Mouse (Mus musculus) embryo, embryonic 11.5 days (tissue): ENCODE results near the gene Kcnj11.

Experiments
- DNase-seq: peaks from one replicate; pipeline ENCODE4 v3.0.0-alpha.2; 2012; ENCODE audit warnings: low read depth, low spot score

The Kcnj11 gene

DNA sequence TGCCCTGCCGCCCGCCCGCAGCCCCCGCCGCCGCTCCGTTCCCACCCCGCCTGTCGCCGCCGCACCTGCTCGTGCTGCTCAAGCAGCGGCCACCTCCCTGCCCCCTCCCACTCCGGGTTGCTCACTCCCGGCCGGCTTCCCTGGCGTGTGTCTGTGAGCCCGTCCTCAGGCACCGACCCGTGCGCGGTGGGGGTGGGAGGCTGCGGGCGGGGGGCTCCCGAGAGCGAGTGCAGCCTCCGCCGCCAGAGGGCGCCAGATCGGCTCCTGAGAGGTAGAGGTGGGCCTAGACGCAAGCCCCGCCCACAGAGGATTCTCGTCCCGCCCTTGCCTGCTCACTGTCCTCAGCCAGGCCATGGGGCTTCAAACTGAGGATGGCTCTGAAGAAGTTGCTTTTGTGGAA, at the start of gene Kcnj11:
TSS of gene Kcnj11 (minus strand) at position 202 of the 400 bp plus-strand sequence.
- DNase-seq: peak; percentile 75

DNA sequence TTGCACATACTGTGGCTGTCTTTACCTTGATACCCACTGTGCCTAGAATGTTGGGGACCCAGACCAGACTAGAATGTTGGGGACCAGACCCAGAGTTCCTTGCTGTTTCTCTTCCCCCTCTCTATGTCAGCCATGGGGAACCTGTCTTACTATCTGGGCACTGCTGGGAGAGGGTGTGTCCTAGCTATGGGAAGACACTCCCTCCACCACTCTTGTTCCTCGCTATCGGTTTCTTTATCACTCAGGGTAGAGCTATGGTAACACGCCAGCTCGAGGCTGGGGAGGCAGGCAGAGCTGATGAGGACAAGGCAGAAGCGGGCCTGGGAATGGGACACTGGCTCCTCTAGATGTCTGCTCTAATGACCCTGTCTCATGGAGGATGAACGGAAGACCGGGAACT, 46.9 kb upstream of the Kcnj11 start:
- no peak for DNase-seq

- no peak for DNase-seq
Measured at GRCm38 (mm10) chr7:46146675-46147308, 46.2 kb upstream of the Kcnj11 start.

GRCm38 (mm10) chr7:46144061-46144460, 43.5 kb upstream of the Kcnj11 start:
- DNase-seq: no peak

GRCm38 (mm10) chr7:46138329-46138930, 37.9 kb upstream of the Kcnj11 start:
- DNase-seq: no peak

DNA sequence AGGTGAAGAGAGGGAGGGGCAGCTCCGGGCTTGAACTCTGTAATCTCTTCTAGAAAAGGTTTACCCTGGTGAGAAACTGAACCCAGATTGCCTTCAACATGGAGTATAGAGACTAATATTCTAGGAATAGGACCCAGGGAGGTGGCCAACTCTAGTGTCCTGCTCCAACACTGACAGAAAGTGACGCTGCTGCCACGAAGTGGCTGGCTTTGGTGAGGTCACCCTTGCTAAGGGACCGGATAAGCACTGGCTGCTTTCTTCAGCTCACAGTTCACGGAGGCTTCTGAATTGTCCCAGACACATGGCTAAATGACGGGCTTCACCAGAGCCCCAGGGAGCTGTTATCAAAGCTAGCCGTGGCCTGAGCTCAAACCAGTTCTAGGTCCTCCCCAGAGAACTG, 33.3 kb upstream of the Kcnj11 start:
- no peak for DNase-seq

DNA sequence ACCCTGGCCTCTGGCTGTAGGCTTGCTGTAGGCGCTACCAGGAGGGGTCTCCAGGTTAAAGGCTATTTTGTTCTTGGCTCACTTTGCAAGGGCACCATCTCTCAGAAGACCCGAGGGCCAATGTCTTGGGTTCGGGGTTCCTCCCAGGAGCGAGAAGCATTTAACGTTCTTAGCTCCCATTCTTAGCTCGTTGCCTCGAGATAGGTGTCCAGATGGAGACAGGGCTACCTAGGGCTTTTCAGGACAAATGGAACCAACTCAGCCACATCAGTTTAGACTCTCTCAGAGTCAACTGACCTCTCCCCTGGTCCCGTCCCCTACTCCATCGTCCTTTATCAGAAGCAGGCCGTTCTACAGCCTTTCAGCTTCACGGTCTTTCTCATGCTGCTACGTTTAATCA, 31.7 kb upstream of the Kcnj11 start:
- DNase-seq: no peak

DNA sequence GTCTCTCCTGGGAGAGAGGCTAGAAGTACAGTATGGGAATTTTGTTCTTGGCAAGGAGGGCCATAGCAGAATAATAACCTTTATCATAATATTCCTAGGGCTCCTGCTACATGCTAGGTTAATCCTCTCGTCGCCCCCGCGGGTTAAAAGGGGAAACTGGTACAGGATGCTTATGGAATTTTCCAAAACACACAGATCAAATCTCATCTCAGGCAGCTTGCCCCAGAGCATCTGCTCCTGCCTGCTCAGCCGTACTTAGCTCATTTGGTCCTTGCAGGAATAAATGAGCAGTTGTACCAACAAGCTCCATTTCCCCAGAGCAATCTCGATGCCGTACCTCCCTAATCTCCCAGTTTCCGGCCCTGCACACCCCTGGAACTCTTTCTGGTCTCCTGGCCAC, 31.2 kb upstream of the Kcnj11 start:
- no peak for DNase-seq

DNA sequence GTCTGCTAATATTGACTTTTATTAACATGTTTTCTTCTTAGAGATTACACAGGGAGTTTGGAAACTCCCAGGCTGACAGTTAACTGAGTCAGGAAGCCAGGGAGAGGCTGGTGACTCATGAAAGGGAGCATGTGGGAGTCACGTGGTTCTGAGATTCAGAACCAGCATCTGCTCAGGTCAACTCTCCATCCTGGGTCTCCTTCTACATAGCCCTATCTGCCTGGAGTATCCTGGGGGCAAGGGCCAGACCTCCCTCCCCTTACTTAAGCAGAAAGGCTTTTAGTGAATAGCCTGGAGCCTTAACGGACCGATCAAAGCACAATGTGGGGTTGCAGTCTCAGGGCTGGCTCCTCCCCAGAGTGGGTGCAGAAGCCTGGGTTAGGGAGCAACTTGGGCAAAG, 30.7 kb upstream of the Kcnj11 start:
- no peak for DNase-seq

DNA sequence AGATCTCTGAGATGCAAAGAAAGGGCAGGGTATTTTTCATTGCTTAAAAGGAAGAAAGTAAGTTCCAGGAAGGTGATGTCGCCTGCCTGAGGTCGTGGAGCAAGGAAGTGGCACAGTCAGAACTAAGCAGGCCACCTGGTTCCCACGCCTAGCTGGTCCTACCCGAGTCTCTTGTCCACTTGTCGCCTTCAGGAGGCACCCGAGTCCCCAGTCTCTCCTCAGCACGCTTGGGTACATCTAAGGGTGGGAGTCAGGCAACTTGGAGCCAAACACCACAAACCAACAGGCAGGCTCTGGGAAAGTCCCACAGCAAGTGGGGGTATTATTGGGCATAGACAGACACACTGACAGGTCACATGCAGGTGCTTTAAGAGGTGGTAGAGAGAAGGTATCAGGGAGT, 30.2 kb upstream of the Kcnj11 start:
- DNase-seq: no peak

DNA sequence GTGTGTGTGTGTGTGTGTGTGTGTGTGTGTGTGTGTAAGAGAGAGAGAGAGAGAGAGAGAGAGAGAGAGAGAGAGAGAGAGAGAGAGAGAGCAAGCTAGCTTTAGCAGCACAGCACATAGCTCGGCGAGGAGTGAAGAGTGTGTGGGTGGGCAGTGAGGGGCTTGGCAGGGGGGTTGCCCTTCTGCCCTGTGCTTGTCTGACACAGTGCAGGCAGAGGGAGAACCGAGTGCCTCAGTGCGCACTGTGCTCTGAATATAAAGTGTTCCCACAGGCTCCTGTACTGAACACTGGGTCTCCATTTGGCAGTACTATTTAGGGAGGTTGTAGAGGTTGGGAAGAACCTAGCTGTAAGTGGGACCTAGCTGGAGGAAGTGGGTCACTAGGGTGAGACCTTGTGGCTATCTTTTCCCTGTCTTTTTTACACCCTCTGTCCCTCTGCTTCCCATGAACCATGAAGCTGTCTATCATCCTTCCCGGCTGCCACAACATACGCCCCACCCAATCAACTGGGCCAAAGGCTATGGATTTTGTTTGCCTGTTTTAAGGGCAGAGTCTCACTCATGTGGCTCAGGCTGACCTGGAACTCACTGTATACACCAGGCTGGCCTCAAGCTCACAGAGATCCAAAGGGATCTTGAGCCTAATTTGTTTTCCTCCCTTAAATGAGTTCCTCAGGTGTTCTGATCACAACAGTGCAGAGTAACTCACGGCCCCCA, 29.1 kb upstream of the Kcnj11 start:
- DNase-seq: no peak

DNA sequence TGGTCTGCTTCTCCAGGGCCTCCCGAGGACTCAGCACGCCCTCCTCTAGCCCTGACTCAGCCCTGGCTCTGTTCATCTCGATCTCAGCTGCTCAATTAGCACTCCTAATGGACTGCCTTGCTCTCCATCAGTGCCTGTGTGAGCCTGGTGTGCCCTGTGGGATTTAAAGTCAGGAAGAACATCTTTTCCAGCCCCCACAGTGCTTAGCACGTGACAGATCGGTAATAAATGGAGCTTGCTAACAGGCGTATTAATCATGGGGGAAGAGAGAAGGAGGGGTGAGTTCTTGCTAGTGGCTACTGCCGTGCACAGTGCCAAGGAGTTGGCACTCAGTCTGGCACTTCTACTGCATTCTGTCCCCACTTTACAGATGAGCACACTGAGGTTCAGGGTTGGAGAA, 27.6 kb upstream of the Kcnj11 start:
- DNase-seq: no peak

DNA sequence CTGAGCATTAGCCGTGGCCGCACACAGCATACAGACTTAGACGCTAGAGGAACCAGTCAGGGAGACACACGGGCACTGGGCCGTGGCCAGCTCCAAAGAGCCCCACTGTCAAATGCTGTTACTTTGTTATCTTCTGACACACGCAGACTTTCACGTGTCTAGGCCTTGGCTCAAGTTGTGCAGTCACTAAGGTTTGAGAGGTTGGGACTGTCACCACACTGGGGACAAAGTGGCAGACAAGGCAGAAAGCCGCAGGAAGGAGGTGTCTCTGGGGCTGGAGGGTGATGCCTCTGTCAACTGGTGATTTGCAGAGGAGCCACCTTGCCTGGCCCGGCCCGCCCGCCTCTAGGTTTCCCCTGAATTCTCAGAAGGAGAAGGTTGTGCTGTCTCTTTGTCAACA, 24.8 kb upstream of the Kcnj11 start:
- no peak for DNase-seq

DNA sequence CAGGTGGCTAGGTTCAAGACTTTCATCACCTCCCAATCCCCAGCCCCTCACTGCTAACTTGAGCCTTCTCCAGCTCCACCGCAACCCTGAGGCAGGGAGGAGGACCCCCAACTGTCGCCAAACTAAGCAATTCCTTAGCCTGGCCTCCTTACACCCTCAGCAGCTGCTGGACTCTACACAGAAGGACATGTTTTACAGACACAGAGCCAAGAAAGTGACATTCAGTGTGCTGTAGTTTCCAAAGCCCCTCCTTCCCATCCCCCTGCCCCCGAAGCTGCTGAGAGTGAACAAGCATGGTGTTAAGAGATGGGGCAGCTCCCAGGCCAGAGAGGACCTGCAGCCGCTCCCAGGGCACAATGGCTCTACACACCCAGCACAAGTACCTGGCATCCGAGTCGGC, 23.9 kb upstream of the Kcnj11 start:
- DNase-seq: no peak

- DNase-seq: no peak
Measured at GRCm38 (mm10) chr7:46122964-46123363, 22.4 kb upstream of the Kcnj11 start.

DNA sequence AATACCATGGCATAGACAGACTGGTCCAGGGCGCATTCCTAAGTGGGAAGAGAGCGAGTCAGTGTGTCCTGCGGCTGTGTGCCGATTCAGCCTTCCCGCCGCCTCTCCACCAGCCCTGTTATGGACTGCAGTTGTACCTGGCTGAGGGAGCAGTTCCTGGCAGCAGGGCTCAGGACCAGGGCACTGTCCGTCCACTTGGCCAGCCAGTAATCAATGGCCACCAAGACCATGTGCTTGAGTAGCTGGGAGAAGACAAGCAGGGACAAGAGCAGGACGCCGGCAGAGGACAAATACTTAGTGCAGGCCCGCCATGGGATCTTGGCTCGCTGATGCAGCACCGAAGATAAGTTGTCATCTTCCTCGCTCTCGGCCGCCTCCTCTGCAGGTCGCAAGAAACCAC, 16.5 kb upstream of the Kcnj11 start:
- DNase-seq: no peak

- no peak for DNase-seq
Measured at GRCm38 (mm10) chr7:46116118-46116581, 15.6 kb upstream of the Kcnj11 start.

DNA sequence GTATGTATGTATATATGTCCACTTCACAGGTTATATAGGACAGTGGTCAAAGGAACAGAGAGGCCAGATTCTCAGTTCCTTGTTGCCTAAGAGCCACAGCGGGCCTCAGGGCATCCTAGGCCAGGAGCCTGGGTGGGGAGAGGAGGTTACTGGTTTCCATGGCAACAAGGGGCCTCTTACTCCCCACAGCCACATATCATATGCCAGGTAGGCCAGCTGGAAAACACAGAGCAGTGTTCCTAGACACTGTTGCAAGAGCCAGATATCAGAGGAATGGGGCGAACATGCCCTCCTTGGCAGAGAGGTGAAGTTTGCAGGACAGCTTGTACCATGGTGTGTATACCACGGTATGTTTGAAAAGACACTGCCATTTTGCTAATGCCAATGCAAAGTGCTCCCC, 12.9 kb upstream of the Kcnj11 start:
- no peak for DNase-seq

DNA sequence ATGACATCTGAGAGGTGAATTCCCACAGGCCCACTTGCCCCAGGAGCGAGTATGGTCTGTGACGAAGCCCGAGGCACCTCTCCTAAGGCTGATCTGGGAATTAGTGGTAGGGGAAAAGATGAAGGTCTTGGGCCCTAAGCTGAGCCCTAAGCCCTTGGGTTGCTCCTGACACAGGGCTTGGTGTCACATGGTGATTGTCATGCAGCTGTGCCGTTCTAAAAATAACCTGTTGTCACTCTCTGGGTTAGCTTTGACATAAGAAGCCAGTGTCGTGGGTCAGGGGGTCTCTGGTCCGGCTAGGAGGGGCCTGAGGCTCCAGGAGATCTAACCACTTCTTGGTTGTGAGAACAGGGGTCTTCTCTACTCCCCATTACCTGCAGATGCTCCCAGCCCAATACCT, 11.4 kb upstream of the Kcnj11 start:
- DNase-seq: no peak

DNA sequence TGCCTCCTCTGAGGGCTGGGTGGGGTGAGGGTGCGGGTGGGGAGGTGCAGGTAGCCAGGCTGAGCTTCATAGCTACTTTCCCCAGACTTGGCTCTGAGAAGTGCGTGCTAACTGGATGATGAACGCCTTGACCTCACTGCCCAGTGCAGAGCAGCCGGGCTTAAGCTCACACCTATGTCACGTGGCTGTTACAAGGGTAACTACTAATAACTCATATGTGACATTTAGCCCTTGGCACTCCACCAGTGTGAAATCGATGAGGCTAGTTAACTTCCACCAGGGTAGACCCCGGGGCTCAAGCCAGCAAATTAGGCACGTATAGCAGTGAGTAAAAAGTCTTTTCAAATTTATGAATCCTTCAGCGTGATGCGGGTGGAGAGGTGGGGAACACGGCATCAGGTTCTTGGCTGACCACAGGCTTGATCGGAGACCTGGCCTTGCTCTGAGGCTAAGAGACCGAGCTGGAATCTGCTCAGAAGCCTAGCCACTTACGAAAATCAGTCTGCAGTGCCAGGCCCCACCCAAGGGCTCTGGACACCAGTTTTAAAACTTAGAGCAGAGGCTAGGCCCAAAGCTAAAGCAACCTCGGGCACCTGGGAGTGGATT, 10.8 kb upstream of the Kcnj11 start:
- no peak for DNase-seq

DNA sequence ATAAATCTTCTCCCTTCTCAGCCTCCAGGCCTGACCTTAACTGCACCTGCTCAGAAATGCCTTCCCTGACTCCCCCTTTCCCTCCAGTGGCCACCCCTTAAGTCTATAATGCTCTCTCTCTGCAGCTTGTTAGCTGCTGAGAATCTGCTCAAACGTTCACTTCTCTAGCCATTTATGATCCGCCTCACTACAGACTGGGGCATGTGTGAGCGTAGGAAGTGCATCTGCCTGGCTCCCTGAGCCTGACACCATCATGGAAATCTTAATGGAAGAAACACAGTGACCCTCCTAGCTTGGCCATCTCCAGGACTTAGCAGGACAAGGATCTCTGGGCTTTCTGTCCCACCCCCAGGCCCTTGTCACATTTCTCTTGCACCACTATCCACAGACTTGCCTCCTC, 9.5 kb upstream of the Kcnj11 start:
- no peak for DNase-seq

DNA sequence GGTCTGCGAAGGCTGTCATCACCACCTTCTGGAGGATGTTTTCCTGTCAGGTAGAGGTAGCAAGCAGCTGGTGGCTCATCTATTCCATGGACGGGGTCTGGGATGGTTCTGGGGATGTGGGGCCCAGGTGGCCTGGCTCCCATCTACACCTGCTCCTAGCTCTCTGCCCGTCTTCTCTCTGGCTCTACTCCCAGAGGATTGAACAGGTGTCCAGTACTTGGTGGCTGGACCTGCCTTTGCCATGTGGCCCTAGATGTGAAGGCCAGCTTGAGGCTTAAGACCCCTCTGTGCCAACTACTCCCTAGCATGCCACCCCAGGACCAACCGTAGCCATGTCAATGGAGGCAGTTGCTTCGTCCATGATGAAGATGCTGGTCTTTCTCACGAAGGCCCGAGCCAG, 4.9 kb upstream of the Kcnj11 start:
- no peak for DNase-seq
